Mouse (Mus musculus) erythroblast, embryonic 14.5 days (primary cell): ENCODE measurements around the gene Zfp628.

Experiments
- GATA1 ChIP-seq: IDR thresholded peaks from 2 replicates; pipeline ENCODE4 v1.6.1; 2012; ENCODE audit warnings: low read length, inconsistent platforms, mixed read lengths
- TAL1 ChIP-seq: IDR thresholded peaks from 3 replicates; pipeline ENCODE4 v1.6.1; 2012; ENCODE audit warnings: low read length, inconsistent platforms, mixed read lengths

DNA sequence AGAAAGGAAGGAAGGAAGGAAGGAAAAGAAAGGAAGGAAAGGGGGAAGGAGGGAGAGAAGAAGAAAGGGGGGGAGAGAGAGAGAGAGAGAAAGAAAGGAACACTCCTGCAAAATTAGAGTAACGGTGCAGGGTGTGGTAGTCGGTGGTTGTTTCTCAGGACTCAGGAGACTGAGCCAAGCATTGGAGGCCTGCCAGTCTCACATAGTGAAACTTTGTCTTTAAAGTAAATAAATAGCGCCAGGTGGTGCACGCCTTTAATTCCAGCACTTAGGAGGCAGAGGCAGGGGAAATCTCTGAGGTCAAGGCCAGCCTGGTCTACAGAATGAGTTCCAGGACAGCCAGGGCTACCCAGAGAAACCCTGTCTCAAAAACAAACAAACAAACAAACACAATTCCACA, 28.3 kb upstream of the Zfp628 start:
- no peak for TF ChIP-seq TAL1
- TF ChIP-seq GATA1: no peak
